Mouse (Mus musculus): ENCODE results near the gene Rexo1. TPM values are rescaled to one million over a fixed set of nuclear protein-coding genes. Genes with fewer than 3 reads are reported as not detected.
A peak's percentile ranks its signal among the peaks of the same experiment; 100 is the strongest.

Rexo1 gene
- total RNA-seq, 2 experiments from 2014 or later: 13.1 to 16.7 TPM

DNA sequence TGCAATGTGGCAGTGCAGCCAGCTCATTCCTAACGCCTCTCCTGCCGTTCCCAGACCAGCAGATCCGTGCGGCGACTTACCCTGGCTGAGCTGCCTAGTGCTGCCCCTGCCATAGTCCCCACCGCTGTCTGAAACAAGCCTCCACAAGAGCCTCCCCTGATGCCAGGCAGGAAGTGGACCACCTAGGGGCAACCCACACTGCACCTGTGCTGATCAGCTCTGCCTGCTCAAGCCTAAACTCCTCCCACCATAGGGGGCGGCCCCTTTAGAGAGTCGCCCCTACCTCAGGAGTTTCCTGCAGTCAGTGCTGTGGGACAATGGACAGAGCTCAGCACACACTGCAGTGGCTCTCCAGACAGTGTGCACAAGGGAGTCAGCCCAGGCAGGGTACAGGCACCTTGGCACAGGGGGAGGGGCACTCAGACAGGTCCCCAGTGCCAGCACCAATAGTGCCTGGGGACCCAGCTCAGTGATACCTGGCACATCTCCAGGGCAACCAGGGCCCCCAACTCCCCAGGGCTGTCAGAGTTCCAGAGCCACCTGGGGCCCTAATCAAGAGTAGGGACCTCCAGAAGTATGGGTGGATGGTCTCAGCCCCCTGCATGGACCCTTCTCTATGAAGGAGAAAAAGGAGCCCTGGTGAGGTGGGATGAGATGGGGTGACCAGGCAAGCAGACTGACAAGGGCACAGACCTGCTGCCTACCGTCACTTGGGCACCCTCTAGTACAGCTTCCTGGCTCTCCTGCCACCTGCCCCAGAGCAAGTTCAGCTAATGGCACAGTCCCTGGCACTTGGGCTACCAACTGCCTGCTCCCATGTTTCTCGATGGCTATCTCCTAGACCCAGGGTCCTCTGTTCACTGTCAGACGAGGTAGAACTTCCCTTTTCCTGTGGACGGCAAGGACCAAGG lies 23.5 kb upstream of the Rexo1 start:
- DNase-seq: no peak

GRCm38 (mm10) chr10:80584045-80584488 lies 22.7 kb upstream of the Rexo1 start:
- DNase-seq: no peak

DNA sequence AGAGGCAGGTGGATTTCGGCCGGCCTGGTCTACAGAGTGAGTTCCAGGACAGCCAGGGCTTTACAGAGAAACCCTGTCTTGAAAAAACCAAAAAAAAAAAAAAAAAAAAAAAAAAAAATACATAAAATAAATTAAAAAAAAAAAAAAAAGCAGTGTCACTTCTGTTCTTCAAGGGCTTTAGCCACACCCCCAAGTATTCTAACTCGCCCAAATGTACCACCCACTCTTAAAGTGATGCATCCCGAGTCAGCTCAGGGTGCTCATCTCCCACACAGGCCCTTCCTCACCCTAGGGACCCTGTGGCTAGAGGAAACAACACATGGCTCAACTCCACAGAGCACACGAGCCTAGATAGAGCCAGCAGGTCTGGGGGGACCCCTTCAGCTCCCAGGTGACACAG lies 21.7 kb upstream of the Rexo1 start:
- no peak for DNase-seq

GRCm38 (mm10) chr10:80578911-80579310 lies 17.6 kb upstream of the Rexo1 start:
- DNase-seq: peak; percentile 46

- DNase-seq: peak; percentile 86
These were observed 16.9 kb upstream of the Rexo1 start for GRCm38 (mm10) chr10:80578131-80578750.

GRCm38 (mm10) chr10:80577195-80578130 lies 16.1 kb upstream of the Rexo1 start, which contains the start of gene Klf16:
Gene Klf16, minus strand, starts transcription at chr10:80577321.
- DNase-seq: peak; percentile 98

DNA sequence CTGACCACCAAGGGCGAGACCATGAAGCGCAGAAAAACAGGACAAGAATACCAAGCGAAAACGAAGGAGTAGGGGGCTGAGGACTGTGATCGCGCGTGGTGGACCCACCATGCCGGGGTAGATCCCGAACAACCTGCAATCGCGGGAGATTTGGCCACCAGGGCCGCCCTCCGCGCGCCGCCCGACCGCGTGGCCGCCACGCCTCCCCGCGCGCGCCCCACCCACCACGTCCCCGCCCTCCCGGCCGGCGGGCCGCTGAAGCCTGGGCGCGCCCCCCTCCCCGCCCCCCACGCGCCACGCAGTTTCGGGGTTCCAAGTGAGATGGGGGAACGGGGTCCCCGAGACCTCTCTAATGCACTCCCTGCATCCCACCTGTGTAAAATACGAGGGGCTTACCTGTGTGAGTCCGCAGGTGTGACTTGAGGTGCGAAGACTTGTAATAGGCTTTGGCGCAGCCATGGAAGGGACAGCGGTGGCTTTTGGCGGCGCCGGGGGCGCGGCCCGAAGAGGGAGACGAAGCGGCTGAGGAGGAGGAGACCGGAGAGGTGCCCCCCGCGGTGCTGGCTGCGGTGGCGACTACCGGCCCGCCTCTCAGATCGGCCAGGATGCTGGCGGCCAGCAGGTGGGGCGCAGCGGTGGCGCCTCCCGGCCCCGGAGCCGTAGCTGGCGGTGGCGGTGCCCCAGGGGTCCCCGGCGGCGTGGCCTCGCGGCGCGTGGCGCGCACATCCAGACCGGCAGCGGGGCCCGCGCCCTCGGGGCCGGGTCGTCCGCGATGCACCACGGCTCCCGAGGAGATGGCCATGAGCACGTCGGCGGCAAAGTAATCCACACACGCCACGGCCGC lies 15.2 kb upstream of the Rexo1 start:
- DNase-seq: peak; percentile 61

- no peak for DNase-seq
These were observed 14.6 kb upstream of the Rexo1 start for GRCm38 (mm10) chr10:80575925-80576324.

DNA sequence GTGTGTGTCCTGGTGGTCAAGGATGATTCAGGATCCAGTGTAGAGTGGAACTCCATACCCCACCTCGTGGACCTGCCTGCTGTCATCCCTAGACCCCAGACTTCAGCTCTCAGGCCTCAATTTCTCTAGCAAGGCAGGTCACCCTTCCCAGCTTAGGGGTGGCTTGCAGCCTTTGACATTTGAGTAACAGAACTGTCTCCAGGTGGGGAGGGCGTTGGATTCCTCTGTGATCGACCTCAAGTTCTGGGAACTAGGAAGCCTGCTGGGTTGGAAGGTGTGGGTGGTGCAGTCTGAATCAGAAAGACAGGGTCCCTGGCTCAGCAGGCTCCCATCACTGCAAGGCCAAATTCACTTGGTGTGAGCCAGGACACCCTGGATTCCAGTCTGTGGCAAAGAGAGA lies 13.5 kb upstream of the Rexo1 start:
- no peak for DNase-seq

DNA sequence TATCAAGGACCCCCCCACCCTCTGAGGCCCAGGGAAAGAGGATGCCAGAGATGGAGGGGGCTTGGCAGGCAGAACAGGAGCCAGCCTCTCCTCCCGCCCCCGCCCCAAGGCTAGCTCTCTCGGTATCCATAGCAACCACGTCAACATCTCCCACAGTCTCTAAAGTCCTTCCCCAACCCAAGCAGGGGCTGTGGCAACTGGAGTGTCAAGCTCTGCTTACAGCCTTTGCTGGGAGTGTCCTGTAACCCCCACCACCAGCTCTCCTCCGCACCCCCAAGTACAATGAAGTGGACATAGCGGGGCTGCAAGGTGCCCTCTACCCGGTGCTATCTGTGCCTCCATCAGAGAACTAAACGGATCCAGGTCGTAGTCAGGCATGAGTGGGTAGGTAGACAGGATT lies 12.6 kb upstream of the Rexo1 start:
- no peak for DNase-seq

- no peak for DNase-seq
These were observed 11.1 kb upstream of the Rexo1 start for GRCm38 (mm10) chr10:80572477-80572876.

DNA sequence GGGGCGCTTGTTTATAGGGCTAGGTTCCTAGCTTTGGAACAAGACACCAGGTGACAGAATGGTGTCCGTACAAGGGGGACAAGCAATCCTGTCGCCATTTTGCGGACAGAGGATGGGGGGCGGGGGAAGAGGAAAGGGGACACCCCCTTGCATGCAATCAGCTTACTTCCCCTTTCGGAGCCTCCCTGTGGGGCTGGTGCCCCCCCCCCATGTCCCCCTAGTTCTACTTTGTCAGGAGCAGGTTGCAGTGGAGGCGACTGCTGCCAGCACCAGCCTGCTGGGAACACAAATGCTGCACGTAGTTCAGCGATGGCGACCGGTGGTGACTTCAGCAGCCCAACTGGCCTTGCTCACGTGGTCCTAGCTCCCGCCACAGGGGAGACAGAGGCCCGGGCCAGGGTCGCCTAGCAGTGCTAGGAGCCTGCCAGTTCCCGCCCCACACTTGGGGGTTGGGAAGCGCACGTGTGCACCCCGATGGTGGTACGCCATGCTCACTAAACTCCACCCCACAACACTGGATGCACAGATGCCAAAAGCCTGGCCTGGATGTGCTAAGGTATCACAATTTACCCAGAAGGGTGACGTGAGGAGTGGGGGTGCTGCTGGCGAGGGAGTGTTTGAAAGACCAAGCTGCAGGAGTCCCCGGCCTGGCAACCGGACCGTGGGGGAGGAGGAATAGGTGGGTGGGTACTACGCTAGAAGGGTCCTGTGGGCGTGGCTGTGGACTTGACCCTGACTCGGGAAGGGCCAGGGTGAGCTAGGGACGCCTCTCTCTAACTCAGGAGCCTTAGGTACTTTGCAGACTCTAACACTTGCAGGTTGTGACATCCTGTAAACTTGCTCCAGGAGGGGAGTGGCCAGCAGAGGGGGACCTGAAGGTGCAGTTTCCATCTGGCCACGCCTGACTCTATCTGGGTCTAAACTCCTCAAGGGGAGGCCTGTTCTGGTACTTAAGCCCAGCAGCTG lies 9.8 kb upstream of the Rexo1 start:
- no peak for DNase-seq

GRCm38 (mm10) chr10:80570419-80570818 lies 9.1 kb upstream of the Rexo1 start:
- DNase-seq: no peak

- peak; percentile 67 for DNase-seq
These were observed 8.3 kb upstream of the Rexo1 start for GRCm38 (mm10) chr10:80569664-80570066.

- DNase-seq: no peak
These were observed 7.5 kb upstream of the Rexo1 start for GRCm38 (mm10) chr10:80568876-80569275.

DNA sequence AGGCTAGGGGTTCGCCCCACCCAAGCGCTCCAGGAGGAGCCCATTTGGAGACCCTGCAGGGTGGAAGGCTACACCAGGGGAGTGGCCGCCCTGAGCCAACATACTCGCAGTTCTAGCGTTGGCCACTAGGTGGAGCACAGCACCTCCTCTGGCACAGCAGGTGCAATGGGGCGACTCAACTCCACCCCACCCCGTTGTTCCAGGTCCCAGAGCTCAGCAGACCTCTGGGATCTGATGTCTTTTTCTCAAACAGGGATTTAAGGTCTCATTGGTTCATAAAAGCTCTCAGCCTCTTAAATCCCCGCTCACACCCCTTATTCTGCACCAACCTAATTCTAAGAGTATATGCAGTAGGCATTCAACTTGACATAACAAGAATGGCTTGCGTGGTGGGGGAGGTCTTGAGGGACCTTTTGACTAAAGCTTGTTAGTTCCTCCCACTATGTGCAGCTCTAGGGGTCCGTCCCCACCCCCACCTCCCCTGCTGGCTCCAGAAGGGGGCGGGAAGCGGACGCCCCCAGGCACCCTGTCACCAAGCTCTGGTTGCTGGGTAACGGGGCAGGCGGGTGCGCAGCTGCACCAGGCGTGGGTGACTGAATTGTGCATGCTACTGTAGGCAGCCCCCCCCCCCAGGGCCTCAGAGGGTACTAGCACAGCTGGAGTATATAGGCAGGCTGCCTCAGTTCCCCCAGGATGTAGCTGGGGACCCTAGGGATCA lies 5.2 kb upstream of the Rexo1 start:
- DNase-seq: peak; percentile 92

- DNase-seq: no peak
These were observed 739 bp downstream of the Rexo1 start for GRCm38 (mm10) chr10:80560621-80561020.

- DNase-seq: no peak
These were observed 1.9 kb downstream of the Rexo1 start for GRCm38 (mm10) chr10:80559431-80559830.

- peak; percentile 85 for DNase-seq
These were observed 3.9 kb downstream of the Rexo1 start for GRCm38 (mm10) chr10:80557346-80557965.
